Mouse (Mus musculus): ENCODE data around the gene Rps21.
A peak's percentile ranks its signal among the peaks of the same experiment; 100 is the strongest.
"Not testable (repeated sequence)": the region's sequence is repeated elsewhere in the genome, so short reads cannot be mapped to it uniquely, and the experiment has no call there.

Rps21 gene

DNA sequence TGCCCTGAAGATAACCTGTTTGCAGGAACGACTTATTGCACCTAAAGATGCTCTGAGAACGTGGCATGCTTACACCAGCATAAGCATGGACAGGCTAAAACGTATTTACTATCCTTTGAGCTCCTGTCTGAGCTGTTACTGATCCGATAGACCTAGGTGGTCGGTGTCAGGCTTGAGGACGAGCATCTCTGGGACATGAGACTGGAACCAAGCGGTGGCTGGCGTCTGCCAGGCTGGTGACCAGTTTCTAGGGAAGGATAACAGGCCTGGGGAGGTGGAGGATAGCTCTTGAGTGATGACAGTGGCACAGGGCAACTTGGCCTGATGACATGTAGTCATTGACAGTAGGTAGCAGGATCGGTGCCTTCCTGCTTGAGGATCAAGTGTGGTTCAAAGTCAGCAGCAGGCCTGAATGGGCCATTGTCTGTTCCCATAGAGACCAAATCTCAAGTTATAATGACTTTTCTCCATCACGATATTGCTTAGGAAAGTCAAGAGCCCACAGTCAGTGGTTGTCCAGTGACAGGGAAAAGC lies 1.8 kb downstream of the Rps21 start:
- not testable (repeated sequence) for DNase-seq (ENCODE audit: low read depth, low spot score)

DNA sequence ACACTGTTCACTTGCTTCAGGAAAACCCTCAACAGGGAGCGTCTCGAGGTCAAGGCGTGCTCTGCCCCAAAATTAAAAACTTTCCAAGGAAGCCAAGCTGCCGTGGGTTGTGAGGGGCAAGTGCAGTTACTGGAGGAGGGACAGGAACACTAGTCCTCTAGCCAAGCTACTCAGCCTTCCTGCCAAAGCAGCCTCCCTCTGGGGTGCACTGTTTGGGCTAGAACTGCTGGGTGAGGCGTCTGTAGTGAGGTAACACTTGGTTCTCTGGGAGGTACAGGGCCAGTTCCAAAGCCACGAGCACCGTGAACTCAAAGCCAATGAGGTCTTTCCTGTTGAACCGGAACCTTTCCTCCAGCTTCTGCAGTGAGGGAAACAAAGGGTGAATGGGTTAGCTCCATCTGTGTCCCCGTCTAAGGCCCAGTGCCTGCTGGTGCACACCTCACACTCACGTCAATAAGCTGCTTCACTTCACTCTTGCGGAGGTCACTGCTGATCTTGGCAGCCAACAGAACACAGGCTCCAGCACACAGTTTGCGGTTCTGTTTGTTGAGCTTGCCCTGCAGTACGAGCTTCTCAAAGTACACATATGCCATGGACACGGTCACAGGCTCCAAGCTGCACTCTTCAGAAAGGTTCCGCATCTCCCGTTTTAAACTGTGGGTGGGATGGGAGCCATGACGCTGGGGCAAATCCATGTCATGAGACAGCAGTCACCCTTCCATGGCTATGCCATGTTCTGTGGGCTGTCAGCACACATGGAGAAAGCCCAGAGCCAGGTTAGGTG lies 2.8 kb downstream of the Rps21 start:
- not testable (repeated sequence) for DNase-seq (ENCODE audit: low read depth, low spot score)

DNA sequence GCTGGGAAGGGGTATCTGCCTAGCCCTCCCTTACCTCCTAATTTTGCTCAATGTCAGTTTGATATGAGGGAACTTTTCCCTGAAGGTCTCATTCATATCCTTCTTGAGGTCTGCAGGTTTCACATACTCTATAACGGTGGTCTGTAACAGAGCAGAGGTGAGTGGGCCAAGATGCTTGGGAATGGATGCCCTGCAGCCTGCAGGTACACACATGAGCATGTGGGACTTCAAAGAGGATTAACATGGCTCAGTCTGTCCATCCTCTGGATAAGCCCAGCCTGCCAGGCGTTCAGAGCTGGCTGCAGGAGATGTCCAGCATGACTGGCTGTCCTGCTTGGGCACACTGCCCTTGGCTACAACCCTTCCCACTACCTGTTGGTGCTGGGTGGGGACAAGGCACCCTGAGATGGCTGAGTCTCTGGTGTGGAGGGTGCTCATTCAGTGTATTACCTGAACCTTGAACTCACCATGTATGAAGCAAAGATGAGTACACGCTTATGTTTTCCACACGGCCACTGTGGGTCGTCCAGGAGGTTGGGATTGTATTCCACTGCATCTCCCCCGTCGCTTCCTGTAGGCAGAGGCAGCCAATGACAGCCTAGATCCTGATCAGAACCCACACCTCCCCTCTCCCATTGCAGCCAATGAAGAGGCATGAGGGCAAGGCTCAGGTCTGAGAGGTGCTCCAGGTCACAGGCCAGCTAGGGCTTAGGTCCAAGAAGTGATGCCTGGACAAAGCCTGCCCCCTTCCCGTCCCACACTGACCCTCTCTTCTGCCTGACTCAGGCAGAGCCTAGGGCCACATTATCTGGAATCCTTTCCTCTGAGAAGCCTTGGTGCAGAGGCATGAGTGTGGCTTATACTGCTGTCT lies 3.7 kb downstream of the Rps21 start:
- no peak for DNase-seq (ENCODE audit: low read depth, low spot score)

- no peak for DNase-seq (ENCODE audit: low read depth, low spot score)
Observed at GRCm38 (mm10) chr2:180261901-180262300, 4.7 kb downstream of the Rps21 start.

- DNase-seq (ENCODE audit: low read depth, low spot score), result no peak
Observed at GRCm38 (mm10) chr2:180262441-180262840, 5.3 kb downstream of the Rps21 start.

- no peak for DNase-seq (ENCODE audit: low read depth, low spot score)
Observed at GRCm38 (mm10) chr2:180262891-180263290, 5.7 kb downstream of the Rps21 start.

DNA sequence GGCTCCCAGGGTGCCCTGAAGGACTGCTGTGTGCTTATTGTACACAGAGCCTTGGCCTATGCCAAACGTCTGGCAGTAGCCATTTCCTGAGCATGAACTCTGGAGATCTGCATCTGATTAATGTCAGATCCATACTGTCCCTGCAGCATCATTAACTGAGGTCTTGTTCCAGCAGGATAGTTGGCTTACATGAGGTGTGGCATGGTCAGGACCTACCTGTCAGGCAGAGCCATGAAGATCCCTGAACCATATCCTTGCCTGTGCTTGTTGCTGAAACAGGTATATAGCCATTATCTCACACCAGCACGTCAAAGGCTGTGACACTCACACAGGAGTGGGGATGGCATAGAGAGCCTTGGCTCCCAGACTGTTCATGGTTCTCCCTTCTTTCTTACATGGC lies 10.8 kb downstream of the Rps21 start:
- no peak for DNase-seq (ENCODE audit: low read depth, low spot score)

DNA sequence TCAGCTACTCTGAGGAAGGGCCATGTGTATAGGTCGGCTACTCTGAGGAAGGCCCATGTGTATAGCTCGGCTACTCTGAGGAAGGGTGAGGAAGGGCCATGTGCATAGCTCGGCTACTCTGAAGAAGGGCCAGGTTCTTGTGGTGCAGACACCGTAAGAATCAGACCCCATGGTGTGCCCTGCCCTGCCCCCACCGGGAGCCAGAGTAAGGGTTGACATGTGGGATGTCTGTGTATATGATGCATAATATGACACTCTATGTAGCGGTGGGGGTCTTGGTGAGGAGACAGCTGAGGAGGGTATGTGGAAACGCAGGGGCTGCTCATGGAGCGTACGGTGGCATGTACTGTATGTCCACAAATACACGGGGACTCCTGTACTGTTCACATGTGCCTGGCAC lies 12.2 kb downstream of the Rps21 start:
- no peak for DNase-seq (ENCODE audit: low read depth, low spot score)

DNA sequence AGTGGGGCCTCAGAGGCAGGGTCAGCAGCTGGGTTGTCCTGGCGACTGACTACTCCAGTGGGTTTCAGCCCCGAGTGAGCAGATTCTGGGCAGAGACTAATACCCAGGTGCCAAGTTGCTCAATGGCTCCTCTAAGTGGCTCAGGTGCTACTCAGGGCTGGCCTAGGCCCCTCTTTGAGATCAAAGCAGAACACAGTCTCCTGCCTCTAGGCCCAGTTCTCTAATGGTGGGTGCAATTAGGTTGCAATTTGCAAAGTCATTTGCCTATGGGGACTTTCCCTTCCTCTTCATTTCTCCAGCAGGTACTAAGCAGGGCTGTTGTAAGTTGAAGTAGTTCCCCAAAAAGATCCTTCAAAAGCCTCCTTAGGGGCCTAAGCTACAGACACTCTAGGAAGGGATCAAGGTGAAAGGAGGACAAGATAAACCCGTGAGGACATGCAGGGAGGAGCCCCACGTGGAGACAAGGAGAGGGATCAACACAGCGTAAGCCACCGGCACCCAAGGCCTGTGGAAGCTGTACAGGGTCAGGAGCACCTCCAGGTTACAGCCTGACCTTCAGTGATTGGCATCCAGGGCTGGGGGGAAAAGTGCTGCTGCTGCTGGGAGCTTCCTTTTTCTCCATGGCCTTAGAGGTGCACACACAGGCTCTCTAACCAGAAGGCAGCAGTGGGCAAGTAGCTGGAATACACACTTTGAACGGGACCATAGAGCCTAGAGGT lies 13.5 kb downstream of the Rps21 start:
- no peak for DNase-seq (ENCODE audit: low read depth, low spot score)

DNA sequence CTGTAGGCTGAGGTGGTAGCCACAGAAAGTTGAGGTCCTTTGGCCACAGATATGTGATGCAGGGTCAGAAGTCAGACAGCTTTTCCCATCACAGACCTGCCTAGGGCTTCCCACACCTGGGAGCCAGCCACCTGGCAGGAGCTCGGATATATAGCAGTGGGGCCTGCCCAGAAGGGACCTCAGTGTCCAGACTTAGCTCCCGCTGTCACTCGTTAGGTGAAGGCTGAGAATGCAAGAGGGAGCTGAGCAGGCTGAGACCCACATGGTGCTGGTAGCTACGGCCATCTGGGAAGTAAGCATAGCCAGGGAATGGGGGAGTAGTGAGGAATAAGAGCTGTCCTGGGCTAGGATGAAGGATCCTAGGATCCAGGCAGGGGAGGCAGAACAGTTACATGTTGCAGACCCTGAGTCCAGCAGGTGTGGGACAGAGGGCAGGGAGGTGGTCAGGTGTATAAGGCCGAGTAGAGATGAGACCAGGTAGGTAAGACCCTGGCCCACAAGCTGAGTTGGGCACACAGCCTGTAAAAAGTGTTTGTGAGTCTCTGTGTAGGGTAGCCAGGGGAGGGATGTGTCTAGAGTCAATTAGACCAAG lies 14.7 kb downstream of the Rps21 start:
- no peak for DNase-seq (ENCODE audit: low read depth, low spot score)

GRCm38 (mm10) chr2:180272884-180273321 lies 15.7 kb downstream of the Rps21 start:
- DNase-seq (ENCODE audit: low read depth, low spot score), result no peak

GRCm38 (mm10) chr2:180273394-180274244 lies 16.4 kb downstream of the Rps21 start, which contains the start of gene Cables2:
TSS of gene Cables2 (minus strand) at chr2:180273496.
- DNase-seq (ENCODE audit: low read depth, low spot score), result peak; percentile 99

DNA sequence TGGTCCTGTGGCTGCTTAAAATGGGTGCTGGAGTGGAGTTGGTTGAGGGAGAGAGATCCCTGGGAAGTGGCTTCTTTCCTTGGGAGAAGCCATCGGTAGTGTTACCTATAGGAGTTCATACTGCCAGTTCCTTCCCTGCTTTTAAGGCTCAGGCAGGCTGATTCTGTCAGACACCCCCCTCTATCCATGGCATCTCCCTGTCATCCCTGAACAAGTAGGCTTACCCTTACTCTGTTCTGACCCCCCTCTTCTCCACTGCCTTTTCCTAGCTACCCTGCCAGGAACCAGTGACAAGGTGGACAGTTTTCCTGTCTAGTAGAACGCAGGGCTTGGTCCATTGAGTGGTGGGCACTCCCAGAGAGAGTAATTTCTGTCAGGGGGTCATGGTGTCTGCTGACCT lies 17.3 kb downstream of the Rps21 start:
- no peak for DNase-seq (ENCODE audit: low read depth, low spot score)

DNA sequence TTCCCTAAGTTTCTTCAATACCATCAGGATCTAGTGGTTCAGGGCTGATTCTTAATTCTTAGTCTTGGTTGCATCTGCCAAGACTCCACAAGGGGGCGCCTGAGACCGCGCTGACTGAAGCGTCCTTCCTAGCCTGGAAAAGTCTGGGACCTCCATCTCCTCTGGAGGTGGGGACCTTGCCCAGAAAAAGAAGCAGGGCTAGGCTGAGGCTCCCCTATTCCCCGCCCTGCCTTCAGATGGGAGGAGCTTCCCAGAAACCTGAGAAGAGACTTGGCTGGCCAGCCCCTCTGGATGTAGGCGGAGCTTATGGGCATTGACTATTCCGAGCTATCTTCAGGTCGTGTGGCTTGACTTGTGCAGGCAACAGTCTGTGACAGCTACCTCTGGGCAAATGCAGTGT lies 18.7 kb downstream of the Rps21 start:
- DNase-seq (ENCODE audit: low read depth, low spot score), result peak; percentile 89

GRCm38 (mm10) chr2:180276385-180276784 lies 19.2 kb downstream of the Rps21 start:
- no peak for DNase-seq (ENCODE audit: low read depth, low spot score)

- DNase-seq (ENCODE audit: low read depth, low spot score), result peak; percentile 88
Observed at GRCm38 (mm10) chr2:180276851-180277259, 19.7 kb downstream of the Rps21 start.

GRCm38 (mm10) chr2:180277773-180278320 lies 20.7 kb downstream of the Rps21 start:
- DNase-seq (ENCODE audit: low read depth, low spot score), result no peak

- DNase-seq (ENCODE audit: low read depth, low spot score), result no peak
Observed at GRCm38 (mm10) chr2:180279321-180279720, 22.1 kb downstream of the Rps21 start.

DNA sequence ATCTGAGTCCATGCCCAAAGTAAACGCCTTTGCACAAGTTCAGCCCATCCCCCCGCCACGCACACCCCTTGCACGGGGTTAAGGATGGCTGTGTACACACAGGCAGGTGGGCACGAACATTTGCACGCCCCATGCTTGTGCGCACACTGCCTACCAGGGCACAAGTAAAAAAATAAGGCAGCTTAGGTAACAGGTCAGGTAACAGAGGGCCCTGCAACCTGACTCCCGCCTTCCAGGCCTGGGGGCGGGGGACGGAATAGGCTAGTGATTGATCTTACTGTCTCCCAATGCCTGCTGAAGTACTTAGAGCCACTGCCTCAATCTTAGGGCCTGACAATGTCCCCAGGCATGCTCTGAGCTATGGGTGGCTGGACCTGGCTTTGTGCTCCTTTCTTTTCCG lies 31.8 kb downstream of the Rps21 start:
- no peak for DNase-seq (ENCODE audit: low read depth, low spot score)
